Mouse (Mus musculus) CH12.LX (cell line): ENCODE measurements around the gene Foxm1. TPM values are rescaled to one million over a fixed set of nuclear protein-coding genes. Genes with fewer than 3 reads are reported as not detected.

Experiments
- DNase-seq: peaks from one replicate; pipeline ENCODE4 v3.0.0-alpha.2; 2013; ENCODE audit errors: extremely low read depth
- H3K27ac ChIP-seq: 2 replicates; pipeline ENCODE4 v1.5.1; 2012; ENCODE audit warnings: low read depth, mild to moderate bottlenecking, control low read depth, moderate library complexity; ENCODE audit not compliant: insufficient read depth
- H3K27me3 ChIP-seq: replicated peaks from 2 replicates; pipeline ENCODE3; 2012; ENCODE audit warnings: inconsistent platforms
- H3K36me3 ChIP-seq, 2 experiments: replicated peaks in 1 of 2; 2 replicates each; pipeline versions ENCODE3 to v1.6.1; 2012; ENCODE audit warnings: inconsistent platforms in 1 of 2, low read length in 1 of 2, mild to moderate bottlenecking in 1 of 2, mixed read lengths in 1 of 2, moderate library complexity in 1 of 2; ENCODE audit not compliant: control insufficient read depth in 1 of 2, insufficient read depth in 1 of 2
- H3K4me1 ChIP-seq, 2 experiments: 2 replicates each; pipeline ENCODE4 v1.6.1; 2012; ENCODE audit warnings: inconsistent platforms in 1 of 2, moderate library complexity in 1 of 2; ENCODE audit not compliant: insufficient read depth in 2 of 2, control insufficient read depth in 1 of 2
- H3K4me2 ChIP-seq: 2 replicates; pipeline ENCODE4 v1.6.1; 2012; ENCODE audit warnings: low read depth, mild to moderate bottlenecking, control low read depth; ENCODE audit not compliant: poor library complexity, insufficient read depth, severe bottlenecking
- H3K4me3 ChIP-seq, 3 experiments: fragments of 150-350 bp in 1 of 3; sonication (generic) in 1 of 3; replicated peaks in 1 of 3; 2 replicates each; pipeline versions ENCODE3 to v1.5.1; 2011 to 2012; ENCODE audit warnings: low read depth in 2 of 3, low read length in 2 of 3, mild to moderate bottlenecking in 2 of 3, moderate library complexity in 2 of 3, control low read depth in 1 of 3, improper control_type of control experiment in 1 of 3, inconsistent platforms in 1 of 3, mixed read lengths in 1 of 3; ENCODE audit not compliant: poor library complexity in 1 of 3
- H3K79me2 ChIP-seq: replicated peaks from 2 replicates; pipeline ENCODE4 v1.6.1; 2012; ENCODE audit warnings: mild to moderate bottlenecking, moderate library complexity; ENCODE audit not compliant: control insufficient read depth, poor library complexity, insufficient read depth, severe bottlenecking; ENCODE audit errors: extremely low read depth
- H3K9ac ChIP-seq: 2 replicates; pipeline ENCODE4 v1.6.1; 2012; ENCODE audit warnings: low read depth, mild to moderate bottlenecking, control low read depth, moderate library complexity; ENCODE audit not compliant: insufficient read depth
- H3K9me3 ChIP-seq: replicated peaks from 2 replicates; pipeline ENCODE3; 2012; ENCODE audit warnings: low read length, inconsistent platforms, mixed read lengths
- CHD2 ChIP-seq: IDR thresholded peaks from 2 replicates; pipeline ENCODE4 v1.6.1; 2011; ENCODE audit warnings: low read length, improper control_type of control experiment
- CTCF ChIP-seq, 2 experiments: IDR thresholded peaks in 1 of 2; conservative IDR thresholded peaks in 1 of 2; 2 replicates each; pipeline ENCODE4 v1.5.1; 2011 to 2012; ENCODE audit warnings: low read depth in 2 of 2, low read length in 2 of 2, improper control_type of control experiment in 1 of 2, inconsistent platforms in 1 of 2, mild to moderate bottlenecking in 1 of 2, moderate library complexity in 1 of 2
- EP300 ChIP-seq: IDR thresholded peaks from 2 replicates; pipeline ENCODE4 v1.6.1; 2011; ENCODE audit warnings: low read length, improper control_type of control experiment
- ETS1 ChIP-seq: conservative IDR thresholded peaks from 2 replicates; pipeline ENCODE4 v1.6.1; 2012; ENCODE audit warnings: low read depth, mild to moderate bottlenecking, inconsistent platforms, low read length, improper control_type of control experiment, moderate library complexity
- GABPA ChIP-seq: IDR thresholded peaks from 2 replicates; pipeline ENCODE4 v1.6.1; 2012; ENCODE audit warnings: low read depth, low read length, improper control_type of control experiment, inconsistent platforms; ENCODE audit not compliant: insufficient replicate concordance
- HCFC1 ChIP-seq: IDR thresholded peaks from 2 replicates; pipeline ENCODE4 v1.6.1; 2012; ENCODE audit warnings: low read depth, mild to moderate bottlenecking, inconsistent platforms, low read length, improper control_type of control experiment
- MAFK ChIP-seq: IDR thresholded peaks from 2 replicates; pipeline ENCODE4 v1.6.1; 2011; ENCODE audit warnings: low read length, improper control_type of control experiment; ENCODE audit not compliant: insufficient replicate concordance
- MYC ChIP-seq: IDR thresholded peaks from 2 replicates; pipeline ENCODE4 v1.6.1; 2011; ENCODE audit warnings: low read depth, mild to moderate bottlenecking, improper control_type of control experiment, low read length
- PAX5 ChIP-seq: IDR thresholded peaks from 2 replicates; pipeline ENCODE4 v1.6.1; 2012; ENCODE audit warnings: low read length, inconsistent platforms, mixed read lengths
- POLR2A ChIP-seq: IDR thresholded peaks from 2 replicates; pipeline ENCODE4 v1.6.1; 2011; ENCODE audit warnings: low read depth, mild to moderate bottlenecking, improper control_type of control experiment, low read length
- RAD21 ChIP-seq: IDR thresholded peaks from 2 replicates; pipeline ENCODE4 v1.6.1; 2011; ENCODE audit warnings: low read depth, mild to moderate bottlenecking, low read length, improper control_type of control experiment, moderate library complexity
- SMC3 ChIP-seq: IDR thresholded peaks from 2 replicates; pipeline ENCODE4 v1.6.1; 2011; ENCODE audit warnings: low read depth, low read length, improper control_type of control experiment
- UBTF ChIP-seq: IDR thresholded peaks from 2 replicates; pipeline ENCODE4 v1.6.1; 2012; ENCODE audit warnings: low read depth, mild to moderate bottlenecking, inconsistent platforms, low read length, improper control_type of control experiment, moderate library complexity
- USF1 ChIP-seq: IDR thresholded peaks from 2 replicates; pipeline ENCODE4 v1.6.1; 2014; ENCODE audit warnings: low read depth, mild to moderate bottlenecking, inconsistent platforms, low read length, improper control_type of control experiment
- ZKSCAN1 ChIP-seq: IDR thresholded peaks from 2 replicates; pipeline ENCODE4 v1.6.1; 2012; ENCODE audit warnings: low read depth, inconsistent platforms, low read length, improper control_type of control experiment, borderline replicate concordance
- ZNF384 ChIP-seq: IDR thresholded peaks from 2 replicates; pipeline ENCODE4 v1.6.1; 2012; ENCODE audit warnings: low read depth, low read length, improper control_type of control experiment, inconsistent platforms
- dilution Hi-C: fragments of 300-500 bp; cut with MboI; formaldehyde crosslinking; loops from 2 replicates; pipeline ENCODE4 v1.14.3; 2020; ENCODE audit warnings: low sequenced_read_pairs; ENCODE audit not compliant: extremely low pct_unique_long_range_greater_than_20kb, extremely low pct_ligation_motif_present
- in situ Hi-C: fragments of 300-500 bp; cut with MboI; formaldehyde crosslinking; loops from 3 replicates; pipeline ENCODE4 v1.14.3; 2019; ENCODE audit warnings: low sequenced_read_pairs, low pct_ligation_motif_present, low pct_unique_long_range_greater_than_20kb, mixed read lengths
- polyA plus RNA-seq: library from polyadenylated mRNA; unstranded; fragments of >175 nt; gene quantifications from 2 replicates; pipeline ENCODE4 v1.2.1, GENCODE M21; 2012; ENCODE audit warnings: low read depth; ENCODE audit not compliant: insufficient read length
- total RNA-seq, 2 experiments: library from RNA; depleted of rRNA; stranded (reverse); fragments of 300-350 nt in 1 of 2; fragments of >200 nt in 1 of 2; gene quantifications; 2 replicates each; pipeline ENCODE4 v1.2.3; 2012 to 2014

The Foxm1 gene
- total and polyA plus RNA-seq, 3 experiments, result 6.0 to 41.0 (median 16.8) TPM

DNA sequence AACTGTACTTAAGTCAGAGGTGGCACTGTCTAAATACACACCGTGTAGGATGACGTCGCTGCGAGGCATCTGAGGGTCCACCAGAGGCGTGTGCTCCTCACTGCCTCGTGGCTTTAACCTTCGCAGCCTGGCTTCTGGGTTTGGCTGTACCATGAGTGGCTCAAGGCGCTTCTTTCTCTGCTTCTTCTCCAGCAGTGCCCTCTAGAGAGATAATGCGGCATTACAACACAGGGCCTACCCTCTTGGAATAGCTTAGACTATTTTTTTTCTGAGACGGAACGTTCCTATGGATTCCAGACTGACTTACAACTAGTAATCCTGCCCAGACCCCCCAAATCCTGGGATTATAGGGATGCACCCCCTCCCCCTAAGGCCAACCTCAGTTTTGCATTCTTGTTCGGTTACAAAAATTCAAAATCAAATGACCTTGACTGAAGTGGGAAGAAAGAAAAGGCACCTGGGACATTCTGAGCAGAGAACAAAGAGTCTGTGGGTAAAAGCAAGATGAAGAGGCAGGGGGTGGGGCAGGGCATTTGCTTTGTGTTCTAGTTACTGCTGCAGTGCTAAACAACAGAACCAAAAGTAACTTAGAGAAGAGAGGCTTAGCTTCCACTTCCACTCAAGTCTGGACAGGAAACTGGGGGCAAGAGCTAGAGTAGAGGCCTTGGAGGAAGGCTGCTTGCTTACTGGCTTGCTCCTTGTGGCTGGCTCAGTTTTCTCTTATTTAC is 28.2 kb upstream of the Foxm1 start:
- no peak for TF ChIP-seq UBTF
- TF ChIP-seq ZNF384, result peak; percentile 43
- no peak for TF ChIP-seq PAX5
- TF ChIP-seq MYC, result 0 out of 2 replicates have a peak, but pooled peaks have one; percentile 55
- TF ChIP-seq HCFC1, result no peak
- no peak for TF ChIP-seq CHD2
- peak; percentile 61 for TF ChIP-seq RAD21
- peak; percentile 78 to 85 for TF ChIP-seq CTCF (conservative IDR thresholded peaks at IDR 0.05 in 1 of 2, IDR thresholded peaks at IDR 0.05 in 1 of 2; ENCODE audit: low read depth in 2 of 2, low read length in 2 of 2)
- TF ChIP-seq SMC3, result peak; percentile 44
- no peak for TF ChIP-seq POLR2A
- dilution Hi-C loops, result no loop called here
- Histone ChIP-seq H3K4me3 (no peak overlapping the region), H3K4me1 (peaks cover 0 to 12% of the 10 kb centered on the region in 2 experiments; a peak in 2 of 4 replicates), H3K9me3 (peaks cover 2% of the 10 kb centered on the region), H3K9ac (no peak overlapping the region), H3K79me2 (no peaks in the 10 kb centered on the region), H3K36me3 (peaks cover 4 to 51% of the 10 kb centered on the region in 2 experiments), H3K27me3 (no peaks in the 10 kb centered on the region), H3K27ac (no peak overlapping the region), H3K4me2 (no peak overlapping the region)
- DNase-seq, result peak; percentile 77
- in situ Hi-C loops, result no loop called here

DNA sequence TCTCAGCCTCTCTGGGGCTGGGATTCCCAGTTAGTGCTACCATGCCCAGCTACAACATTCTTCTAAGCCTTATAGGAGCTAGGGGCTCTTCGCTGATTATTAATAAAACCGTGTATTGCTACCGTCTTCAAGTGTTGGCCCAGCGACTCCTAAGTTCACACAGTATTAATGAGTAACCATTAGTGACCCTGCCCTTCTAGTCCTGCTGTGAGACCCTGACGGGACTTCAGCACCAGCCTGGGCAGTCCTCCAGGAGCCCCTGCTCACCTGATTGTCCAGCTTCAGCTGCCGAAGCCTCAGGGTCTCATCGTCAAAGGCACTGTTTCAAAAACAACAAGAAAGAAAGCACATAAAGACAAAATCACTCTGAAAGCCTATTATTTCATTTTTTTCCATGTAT is 25.3 kb upstream of the Foxm1 start:
- Histone ChIP-seq H3K27me3 (no peaks in the 10 kb centered on the region), H3K9ac (no peak overlapping the region), H3K27ac (no peak overlapping the region), H3K36me3 (peaks cover 2 to 49% of the 10 kb centered on the region in 2 experiments), H3K9me3 (no peaks in the 10 kb centered on the region), H3K79me2 (no peaks in the 10 kb centered on the region), H3K4me2 (no peak overlapping the region), H3K4me1 (peaks cover 0 to 12% of the 10 kb centered on the region in 2 experiments; a peak in 2 of 4 replicates), H3K4me3 (no peak overlapping the region)
- TF ChIP-seq ETS1, result no peak
- no peak for TF ChIP-seq MAFK
- TF ChIP-seq USF1, result no peak
- no peak for DNase-seq
- dilution Hi-C loops (no loop called here), in situ Hi-C loops (no loop called here)

DNA sequence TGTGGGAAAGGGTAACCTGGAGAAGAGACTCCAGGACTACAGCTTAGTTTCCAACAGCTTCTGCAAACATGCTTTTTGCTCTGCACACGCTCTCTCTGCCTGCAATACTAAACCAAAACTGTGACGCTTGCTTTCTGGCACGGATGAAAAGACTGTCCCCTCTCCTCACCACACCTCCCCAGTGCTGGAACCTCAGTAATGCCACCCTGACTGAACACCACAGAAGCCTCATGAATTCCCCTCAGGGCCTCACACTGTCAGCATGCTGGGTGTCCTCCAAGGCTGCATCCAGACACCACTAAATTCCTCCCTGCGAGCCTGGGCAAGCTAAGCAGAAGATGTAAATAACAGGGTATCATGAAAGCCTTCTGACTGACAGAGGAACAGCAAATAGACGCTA is 23.9 kb upstream of the Foxm1 start:
- in situ Hi-C loops, result no loop called here
- TF ChIP-seq ZKSCAN1 (no peak), UBTF (no peak), ETS1 (no peak), GABPA (no peak), EP300 (no peak), SMC3 (no peak), POLR2A (no peak)
- dilution Hi-C loops, result no loop called here
- DNase-seq, result no peak
- Histone ChIP-seq H3K9me3 (no peaks in the 10 kb centered on the region), H3K27me3 (no peaks in the 10 kb centered on the region), H3K4me2 (no peak overlapping the region), H3K4me3 (no peak overlapping the region), H3K4me1 (peaks cover 0 to 12% of the 10 kb centered on the region in 2 experiments; a peak in 2 of 4 replicates), H3K36me3 (peaks cover 0 to 45% of the 10 kb centered on the region in 2 experiments), H3K27ac (no peak overlapping the region), H3K79me2 (no peaks in the 10 kb centered on the region), H3K9ac (no peak overlapping the region)
